Mouse (Mus musculus): ENCODE measurements around the gene Gm4952. TPM values are rescaled to one million over a fixed set of nuclear protein-coding genes. Genes with fewer than 3 reads are reported as not detected.

Gm4952 gene
- total and polyA plus RNA-seq, 3 experiments: 0.17 to 0.26 TPM; not detected in 1

DNA sequence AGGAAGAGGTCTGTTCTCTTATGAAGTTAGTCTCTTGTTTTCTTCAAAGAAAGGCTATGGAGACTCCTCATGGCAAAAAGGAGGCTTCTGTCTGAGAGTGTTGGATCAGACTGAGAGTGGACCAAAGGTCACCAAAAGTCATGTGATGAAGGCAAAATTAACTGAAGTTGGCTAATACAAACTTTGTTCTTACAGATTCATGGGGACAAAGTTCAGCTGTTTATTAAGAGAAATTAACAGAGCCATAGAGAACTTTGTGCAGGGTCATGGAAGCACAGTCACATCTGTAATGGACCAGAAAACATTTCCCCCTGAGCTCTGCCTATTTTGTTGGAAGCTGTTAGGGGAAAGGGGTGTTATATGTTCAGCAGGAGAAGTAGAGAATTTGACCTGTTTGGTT lies 8.6 kb downstream of the Gm4952 start:
- no peak overlapping the region for H3K4me3 ChIP-seq (replicated peaks in 1 of 3; ENCODE audit: low read depth in 2 of 3, low read length in 2 of 3, poor library complexity in 1 of 3)
- no peaks in the 10 kb centered on the region for H3K27me3 ChIP-seq (replicated peaks)
- H3K36me3 ChIP-seq (replicated peaks in 1 of 2; ENCODE audit: control insufficient read depth in 1 of 2, insufficient read depth in 1 of 2, low read length in 1 of 2): no peaks in the 10 kb centered on the region
- no peaks in the 10 kb centered on the region for H3K4me1 ChIP-seq (ENCODE audit: control insufficient read depth in 1 of 2, insufficient read depth in 2 of 2)
- no peaks in the 10 kb centered on the region for H3K9me3 ChIP-seq (replicated peaks; ENCODE audit: low read length)
- dilution Hi-C loops (cut with MboI; ENCODE audit: extremely low pct_ligation_motif_present, extremely low pct_unique_long_range_greater_than_20kb, low sequenced_read_pairs) (no loop called here), in situ Hi-C loops (cut with MboI; ENCODE audit: low pct_ligation_motif_present, low pct_unique_long_range_greater_than_20kb, low sequenced_read_pairs) (no loop called here)
- H3K79me2 ChIP-seq (replicated peaks; ENCODE audit: control insufficient read depth, extremely low read depth, insufficient read depth, poor library complexity, severe bottlenecking): no peaks in the 10 kb centered on the region
- H3K9ac ChIP-seq (ENCODE audit: insufficient read depth, low read depth): no peak overlapping the region
- H3K4me2 ChIP-seq (ENCODE audit: insufficient read depth, low read depth, poor library complexity, severe bottlenecking): no peak overlapping the region
- TF ChIP-seq POLR2AphosphoS2 (IDR thresholded peaks at IDR 0.05; ENCODE audit: low read depth, low read length): no peak
- TF ChIP-seq MXI1 (IDR thresholded peaks at IDR 0.05; ENCODE audit: low read depth, low read length): no peak
- TF ChIP-seq EP300 (IDR thresholded peaks at IDR 0.05; ENCODE audit: low read length): no peak
- no peak for TF ChIP-seq CHD1 (IDR thresholded peaks at IDR 0.05; ENCODE audit: low read depth, low read length)
- TF ChIP-seq MEF2A (IDR thresholded peaks at IDR 0.05; ENCODE audit: borderline replicate concordance, low read depth, low read length): no peak
- no peak for TF ChIP-seq UBTF (IDR thresholded peaks at IDR 0.05; ENCODE audit: low read depth, low read length)
- TF ChIP-seq PAX5 (IDR thresholded peaks at IDR 0.05; ENCODE audit: low read length): no peak
- TF ChIP-seq ETS1 (conservative IDR thresholded peaks at IDR 0.05; ENCODE audit: low read depth, low read length): no peak
- TF ChIP-seq USF1 (IDR thresholded peaks at IDR 0.05; ENCODE audit: low read depth, low read length): no peak
- no peak for TF ChIP-seq CTCF (conservative IDR thresholded peaks at IDR 0.05 in 1 of 2, IDR thresholded peaks at IDR 0.05 in 1 of 2; ENCODE audit: low read depth in 2 of 2, low read length in 2 of 2)
- TF ChIP-seq MAZ (IDR thresholded peaks at IDR 0.05; ENCODE audit: low read depth, low read length): no peak
- TF ChIP-seq ZNF384 (IDR thresholded peaks at IDR 0.05; ENCODE audit: low read depth, low read length): no peak
- TF ChIP-seq ZMIZ1 (IDR thresholded peaks at IDR 0.05; ENCODE audit: low read depth, low read length): no peak
- TF ChIP-seq GABPA (IDR thresholded peaks at IDR 0.05; ENCODE audit: insufficient replicate concordance, low read depth, low read length): no peak
- no peak for TF ChIP-seq SMC3 (IDR thresholded peaks at IDR 0.05; ENCODE audit: low read depth, low read length)
- H3K27ac ChIP-seq (ENCODE audit: insufficient read depth, low read depth): no peak overlapping the region
- no peak for DNase-seq (ENCODE audit: extremely low read depth)

DNA sequence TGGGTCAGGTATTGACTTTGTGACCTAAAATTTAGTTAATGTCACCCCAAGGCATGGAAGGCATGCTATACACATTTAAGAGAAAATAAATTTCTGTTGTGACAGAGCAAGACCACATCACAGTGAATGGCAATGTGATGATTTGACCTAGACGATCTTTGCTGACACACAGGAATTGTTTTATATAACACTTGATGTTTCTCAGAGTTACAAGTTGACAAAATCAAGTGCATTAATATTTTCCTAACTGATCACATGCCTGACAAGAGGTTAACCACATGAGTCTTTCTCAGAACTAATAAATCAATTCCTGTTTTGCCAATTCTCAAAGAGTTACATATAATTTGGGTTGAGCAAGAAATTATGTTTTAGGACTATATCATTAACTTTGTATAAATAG lies 13.9 kb downstream of the Gm4952 start:
- Histone ChIP-seq H3K9me3 (replicated peaks; ENCODE audit: low read length) (no peaks in the 10 kb centered on the region), H3K4me3 (replicated peaks in 1 of 3; ENCODE audit: low read depth in 2 of 3, low read length in 2 of 3, poor library complexity in 1 of 3) (no peak overlapping the region), H3K4me2 (ENCODE audit: insufficient read depth, low read depth, poor library complexity, severe bottlenecking) (no peak overlapping the region), H3K27ac (ENCODE audit: insufficient read depth, low read depth) (no peak overlapping the region), H3K36me3 (replicated peaks in 1 of 2; ENCODE audit: control insufficient read depth in 1 of 2, insufficient read depth in 1 of 2, low read length in 1 of 2) (no peaks in the 10 kb centered on the region), H3K79me2 (replicated peaks; ENCODE audit: control insufficient read depth, extremely low read depth, insufficient read depth, poor library complexity, severe bottlenecking) (no peaks in the 10 kb centered on the region), H3K4me1 (ENCODE audit: control insufficient read depth in 1 of 2, insufficient read depth in 2 of 2) (no peaks in the 10 kb centered on the region), H3K27me3 (replicated peaks) (no peaks in the 10 kb centered on the region), H3K9ac (ENCODE audit: insufficient read depth, low read depth) (no peak overlapping the region)
- in situ Hi-C loops (cut with MboI; ENCODE audit: low pct_ligation_motif_present, low pct_unique_long_range_greater_than_20kb, low sequenced_read_pairs): no loop called here
- dilution Hi-C loops (cut with MboI; ENCODE audit: extremely low pct_ligation_motif_present, extremely low pct_unique_long_range_greater_than_20kb, low sequenced_read_pairs): no loop called here
- no peak for DNase-seq (ENCODE audit: extremely low read depth)
- TF ChIP-seq USF1 (IDR thresholded peaks at IDR 0.05; ENCODE audit: low read depth, low read length): no peak
- TF ChIP-seq POLR2A (IDR thresholded peaks at IDR 0.05; ENCODE audit: low read depth, low read length): no peak
- no peak for TF ChIP-seq JUN (IDR thresholded peaks at IDR 0.05; ENCODE audit: insufficient read depth, low read depth, low read length)
- no peak for TF ChIP-seq IRF4 (IDR thresholded peaks at IDR 0.05; ENCODE audit: low read depth, low read length)
- no peak for TF ChIP-seq ELF1 (IDR thresholded peaks at IDR 0.05; ENCODE audit: low read depth, low read length)
- no peak for TF ChIP-seq CHD2 (IDR thresholded peaks at IDR 0.05; ENCODE audit: low read length)
- no peak for TF ChIP-seq KAT2A (IDR thresholded peaks at IDR 0.05; ENCODE audit: insufficient replicate concordance, low read length)
- TF ChIP-seq ZMIZ1 (IDR thresholded peaks at IDR 0.05; ENCODE audit: low read depth, low read length): no peak
- TF ChIP-seq MAFK (IDR thresholded peaks at IDR 0.05; ENCODE audit: insufficient replicate concordance, low read length): no peak
